Mouse (Mus musculus) C2C12 (cell line): ENCODE measurements at regions not wholly inside any gene's neighbourhood (a gene's known extent, or its start where the extent isn't known, plus 50 kb on each side); places are given as distances from the start of the nearest gene placed in this dataset.
A peak's percentile ranks its signal among the peaks of the same experiment; 100 is the strongest.

ENCODE experiments used
- H3K27me3 ChIP-seq: one replicate; pipeline ENCODE4 v1.6.1; 2011; ENCODE audit not compliant: control insufficient read depth, insufficient read depth, insufficient read length
- H3K36me3 ChIP-seq: one replicate; pipeline ENCODE4 v1.6.1; 2011; ENCODE audit not compliant: control insufficient read depth, insufficient read depth
- H3K4me3 ChIP-seq: one replicate; pipeline ENCODE4 v1.5.1; 2011; ENCODE audit warnings: mild to moderate bottlenecking, control low read depth; ENCODE audit not compliant: poor library complexity, insufficient read depth, severe bottlenecking
- H3K79me2 ChIP-seq: one replicate; pipeline ENCODE4 v1.6.1; 2011; ENCODE audit not compliant: control insufficient read depth, insufficient read depth
- H3K79me3 ChIP-seq: one replicate; pipeline ENCODE4 v1.6.1; 2011; ENCODE audit warnings: low read depth, control low read depth
- H3ac ChIP-seq: one replicate; pipeline ENCODE3; 2011; ENCODE audit warnings: low read depth; ENCODE audit not compliant: control insufficient read depth, insufficient read length
- CEBPB ChIP-seq: IDR thresholded peaks from one replicate; pipeline ENCODE4 v1.6.1; 2011; ENCODE audit warnings: low read depth, mild to moderate bottlenecking, control low read depth, moderate library complexity
- CTCF ChIP-seq: IDR thresholded peaks from one replicate; pipeline ENCODE4 v1.5.1; 2011; ENCODE audit not compliant: control insufficient read depth, insufficient read depth, insufficient read length
- FOSL1 ChIP-seq: IDR thresholded peaks from one replicate; pipeline ENCODE4 v1.8.0; 2011; ENCODE audit warnings: mild to moderate bottlenecking, low read length; ENCODE audit not compliant: poor library complexity, insufficient read depth, severe bottlenecking
- MAX ChIP-seq: IDR thresholded peaks from one replicate; pipeline ENCODE4 v1.6.1; 2011; ENCODE audit warnings: mild to moderate bottlenecking, control low read depth
- MYOD1 ChIP-seq: IDR thresholded peaks from one replicate; pipeline ENCODE4 v1.6.1; 2011; ENCODE audit warnings: low read depth; ENCODE audit not compliant: control insufficient read depth, insufficient read length
- MYOG ChIP-seq: IDR thresholded peaks from one replicate; pipeline ENCODE4 v1.6.1; 2011; ENCODE audit not compliant: control insufficient read depth, insufficient read length; ENCODE audit errors: extremely low read depth
- USF1 ChIP-seq: IDR thresholded peaks from one replicate; pipeline ENCODE4 v1.6.1; 2011; ENCODE audit warnings: low read depth, mild to moderate bottlenecking, control low read depth, moderate library complexity

DNA sequence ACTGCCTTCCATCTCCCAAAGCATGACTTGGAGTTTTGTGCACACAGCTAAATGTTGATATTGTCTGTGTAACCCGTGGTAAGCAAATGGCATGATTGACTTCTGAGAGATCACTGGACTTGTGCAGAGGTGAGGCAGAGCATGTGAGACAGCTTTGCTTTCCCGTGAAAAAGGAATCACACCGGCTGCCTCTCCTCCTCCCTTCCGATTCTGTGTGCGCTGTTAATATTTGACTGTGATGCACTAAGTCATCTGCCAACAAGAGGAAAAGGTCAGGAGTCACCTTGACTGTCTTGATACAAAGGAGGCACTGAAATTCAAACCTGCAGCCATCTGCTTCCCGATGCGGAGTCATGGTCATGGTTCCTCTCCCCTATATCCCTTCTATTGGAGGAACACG, 98.0 kb downstream of the Ehf start:
- H3K36me3 ChIP-seq = no peaks in the 10 kb centered on the region
- H3K79me2 ChIP-seq = no peaks in the 10 kb centered on the region
- no peak overlapping the region for H3K4me3 ChIP-seq

GRCm38 (mm10) chr2:103208370-103208769, 94.7 kb downstream of the Ehf start:
- no peak overlapping the region for H3K4me3 ChIP-seq
- no peak overlapping the region for H3ac ChIP-seq
- H3K79me2 ChIP-seq = no peaks in the 10 kb centered on the region
- TF ChIP-seq MAX (no peak), MYOG (no peak), USF1 (no peak), MYOD1 (no peak), CTCF (no peak), CEBPB (no peak), FOSL1 (no peak)
- peaks cover 22% of the 10 kb centered on the region for H3K27me3 ChIP-seq
- H3K79me3 ChIP-seq = no peaks in the 10 kb centered on the region
- no peaks in the 10 kb centered on the region for H3K36me3 ChIP-seq

More for the DNA sequence above, 98.0 kb downstream of the Ehf start:
- no peak for TF ChIP-seq MAX
- no peak for TF ChIP-seq USF1
- no peak for TF ChIP-seq CTCF
- TF ChIP-seq CEBPB = no peak
- no peak for TF ChIP-seq MYOG
- no peak for TF ChIP-seq MYOD1
- no peak for TF ChIP-seq FOSL1
- Histone ChIP-seq H3K27me3 (peaks cover 24% of the 10 kb centered on the region), H3K79me3 (no peaks in the 10 kb centered on the region), H3ac (no peak overlapping the region)

- Histone ChIP-seq H3ac (no peak overlapping the region), H3K4me3 (no peak overlapping the region), H3K27me3 (peaks cover 19% of the 10 kb centered on the region), H3K36me3 (no peaks in the 10 kb centered on the region), H3K79me3 (no peaks in the 10 kb centered on the region), H3K79me2 (no peaks in the 10 kb centered on the region)
- TF ChIP-seq MYOD1 (no peak), FOSL1 (no peak), CEBPB (no peak), MAX (no peak), USF1 (no peak), CTCF (no peak), MYOG (no peak)
Observed at GRCm38 (mm10) chr2:103209056-103209455, 94.0 kb downstream of the Ehf start.

DNA sequence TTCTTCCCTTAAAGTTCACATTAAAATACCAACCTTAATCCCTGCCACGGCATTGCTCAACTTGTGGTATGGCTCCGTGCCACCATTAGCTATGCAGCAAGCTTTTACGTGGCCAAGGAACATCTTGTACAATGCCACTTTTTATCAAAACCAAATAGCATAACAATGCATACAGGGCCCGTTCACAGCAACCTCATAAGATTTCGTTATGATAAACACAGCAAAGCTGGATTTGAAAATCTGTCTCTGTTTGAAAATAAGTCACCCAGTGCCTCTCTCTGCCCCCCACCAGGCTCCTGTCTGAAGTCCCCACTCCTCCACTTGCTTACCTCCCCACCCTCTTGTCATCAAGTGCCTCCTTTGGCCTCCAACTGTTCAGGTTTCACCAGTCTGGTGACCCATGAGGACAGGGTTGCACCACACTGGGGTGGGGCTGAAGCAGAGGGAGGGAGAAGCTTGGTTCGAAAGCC, 93.5 kb downstream of the Ehf start:
- Histone ChIP-seq H3K79me2 (no peaks in the 10 kb centered on the region), H3K4me3 (no peak overlapping the region), H3K36me3 (no peaks in the 10 kb centered on the region), H3K79me3 (no peaks in the 10 kb centered on the region), H3K27me3 (peaks cover 17% of the 10 kb centered on the region), H3ac (no peak overlapping the region)
- TF ChIP-seq MYOG (no peak), MYOD1 (no peak), MAX (no peak), CEBPB (peak; percentile 88)

GRCm38 (mm10) chr2:103211179-103211578, 91.9 kb downstream of the Ehf start:
- Histone ChIP-seq H3K79me2 (no peaks in the 10 kb centered on the region), H3K4me3 (no peak overlapping the region), H3K36me3 (no peaks in the 10 kb centered on the region), H3K27me3 (peaks cover 6% of the 10 kb centered on the region), H3K79me3 (no peaks in the 10 kb centered on the region), H3ac (no peak overlapping the region)
- TF ChIP-seq USF1 (no peak), MYOG (no peak), CEBPB (no peak), FOSL1 (no peak), CTCF (no peak), MYOD1 (no peak), MAX (no peak)
